Mouse (Mus musculus) kidney, adult 18-20 months (tissue): ENCODE results near the gene Pfkl.
A peak's percentile ranks its signal among the peaks of the same experiment; 100 is the strongest.
"Not testable (repeated sequence)": the region's sequence is repeated elsewhere in the genome, so short reads cannot be mapped to it uniquely, and the experiment has no call there.

Source experiments
- DNase-seq: peaks from one replicate; pipeline ENCODE4 v3.0.0; 2021

The Pfkl gene

GRCm38 (mm10) chr10:78009945-78010293 is at the start of gene Pfkl:
TSS of gene Pfkl (minus strand) at chr10:78010083.
- DNase-seq: no peak

- no peak for DNase-seq
Observed at GRCm38 (mm10) chr10:78057056-78057455, 47.2 kb upstream of the Pfkl start.

- DNase-seq: no peak
Observed at GRCm38 (mm10) chr10:78054633-78055565, 45.0 kb upstream of the Pfkl start.

- DNase-seq: no peak
Observed at GRCm38 (mm10) chr10:78049519-78050035, 39.7 kb upstream of the Pfkl start.

GRCm38 (mm10) chr10:78048061-78048730 is 38.3 kb upstream of the Pfkl start:
- DNase-seq: no peak

- DNase-seq: no peak
Observed at GRCm38 (mm10) chr10:78046388-78046787, 36.5 kb upstream of the Pfkl start.

- no peak for DNase-seq
Observed at GRCm38 (mm10) chr10:78044531-78044930, 34.6 kb upstream of the Pfkl start.

- DNase-seq: peak; percentile 72
Observed at GRCm38 (mm10) chr10:78043406-78043836, 33.5 kb upstream of the Pfkl start, which contains the start of gene Aire. TSS of gene Aire (minus strand) at chr10:78043610.

GRCm38 (mm10) chr10:78042697-78043405 is 33.0 kb upstream of the Pfkl start:
- no peak for DNase-seq

- DNase-seq: no peak
Observed at GRCm38 (mm10) chr10:78042096-78042495, 32.2 kb upstream of the Pfkl start.

GRCm38 (mm10) chr10:78041647-78042046 is 31.8 kb upstream of the Pfkl start, which contains the start of gene Dnmt3l:
TSS of gene Dnmt3l (plus strand) at chr10:78041947.
- no peak for DNase-seq

GRCm38 (mm10) chr10:78037139-78037538 is 27.3 kb upstream of the Pfkl start:
- no peak for DNase-seq

GRCm38 (mm10) chr10:78031987-78032386 is 22.1 kb upstream of the Pfkl start:
- DNase-seq: no peak

GRCm38 (mm10) chr10:78029080-78029479 is 19.2 kb upstream of the Pfkl start:
- no peak for DNase-seq

GRCm38 (mm10) chr10:78028129-78028528 is 18.2 kb upstream of the Pfkl start:
- peak; percentile 72 for DNase-seq

- not testable (repeated sequence) for DNase-seq
Observed at GRCm38 (mm10) chr10:78025453-78025852, 15.6 kb upstream of the Pfkl start.

- DNase-seq: not testable (repeated sequence)
Observed at GRCm38 (mm10) chr10:78019984-78020383, 10.1 kb upstream of the Pfkl start.

- no peak for DNase-seq
Observed at GRCm38 (mm10) chr10:78019291-78019690, 9.4 kb upstream of the Pfkl start.

- peak; percentile 82 for DNase-seq
Observed at GRCm38 (mm10) chr10:78018797-78019203, 8.9 kb upstream of the Pfkl start.

- peak; percentile 39 for DNase-seq
Observed at GRCm38 (mm10) chr10:78016366-78016765, 6.5 kb upstream of the Pfkl start.

GRCm38 (mm10) chr10:78015489-78015888 is 5.6 kb upstream of the Pfkl start:
- no peak for DNase-seq

- no peak for DNase-seq
Observed at GRCm38 (mm10) chr10:78012661-78013495, 3.0 kb upstream of the Pfkl start.
